Mouse (Mus musculus) retina, adult 2 months (tissue): ENCODE data around the gene Slc8b1.
A peak's percentile ranks its signal among the peaks of the same experiment; 100 is the strongest.

Source experiments
- DNase-seq: peaks from one replicate; pipeline ENCODE4 v3.0.0-alpha.2; 2012; ENCODE audit warnings: low read depth, low spot score

Slc8b1 gene

GRCm38 (mm10) chr5:120510982-120511642 is at the start of gene Slc8b1:
Gene Slc8b1 (plus strand): TSS chr5:120511168.
- DNase-seq: peak; percentile 75

GRCm38 (mm10) chr5:120461902-120462301 is 49.1 kb upstream of the Slc8b1 start:
- no peak for DNase-seq

- no peak for DNase-seq
Observed at GRCm38 (mm10) chr5:120464321-120464720, 46.6 kb upstream of the Slc8b1 start.

- no peak for DNase-seq
Observed at GRCm38 (mm10) chr5:120465062-120465461, 45.9 kb upstream of the Slc8b1 start.

- no peak for DNase-seq
Observed at GRCm38 (mm10) chr5:120465860-120466259, 45.1 kb upstream of the Slc8b1 start.

GRCm38 (mm10) chr5:120467026-120467425 is 43.9 kb upstream of the Slc8b1 start:
- DNase-seq: no peak

GRCm38 (mm10) chr5:120468336-120468735 is 42.6 kb upstream of the Slc8b1 start:
- DNase-seq: no peak

- no peak for DNase-seq
Observed at GRCm38 (mm10) chr5:120468830-120469229, 42.1 kb upstream of the Slc8b1 start.

GRCm38 (mm10) chr5:120471538-120471937 is 39.4 kb upstream of the Slc8b1 start:
- no peak for DNase-seq

GRCm38 (mm10) chr5:120472770-120473169 is 38.2 kb upstream of the Slc8b1 start, which contains the start of gene Sdsl:
Gene Sdsl (minus strand): TSS chr5:120472810.
- no peak for DNase-seq

- no peak for DNase-seq
Observed at GRCm38 (mm10) chr5:120473361-120473760, 37.6 kb upstream of the Slc8b1 start.

GRCm38 (mm10) chr5:120475861-120476260 is 35.1 kb upstream of the Slc8b1 start:
- DNase-seq: no peak

GRCm38 (mm10) chr5:120476296-120476695 is 34.7 kb upstream of the Slc8b1 start, which contains the start of gene Sds:
Gene Sds (plus strand): TSS chr5:120476526.
- no peak for DNase-seq

- DNase-seq: no peak
Observed at GRCm38 (mm10) chr5:120477993-120478392, 33.0 kb upstream of the Slc8b1 start.

GRCm38 (mm10) chr5:120479538-120479937 is 31.4 kb upstream of the Slc8b1 start:
- DNase-seq: no peak

- DNase-seq: no peak
Observed at GRCm38 (mm10) chr5:120481205-120481604, 29.8 kb upstream of the Slc8b1 start.

- no peak for DNase-seq
Observed at GRCm38 (mm10) chr5:120483399-120483798, 27.6 kb upstream of the Slc8b1 start.

GRCm38 (mm10) chr5:120487844-120488243 is 23.1 kb upstream of the Slc8b1 start:
- no peak for DNase-seq

GRCm38 (mm10) chr5:120490679-120491192 is 20.2 kb upstream of the Slc8b1 start:
- no peak for DNase-seq

- no peak for DNase-seq
Observed at GRCm38 (mm10) chr5:120492437-120492836, 18.5 kb upstream of the Slc8b1 start.

GRCm38 (mm10) chr5:120493440-120493839 is 17.5 kb upstream of the Slc8b1 start:
- DNase-seq: no peak

GRCm38 (mm10) chr5:120493873-120494395 is 17.0 kb upstream of the Slc8b1 start:
- DNase-seq: no peak

GRCm38 (mm10) chr5:120495064-120495702 is 15.8 kb upstream of the Slc8b1 start:
- DNase-seq: no peak
